Mouse (Mus musculus) midbrain, postnatal 0 days (tissue): ENCODE data around the gene Ppil3. TPM values are rescaled to one million over a fixed set of nuclear protein-coding genes. Genes with fewer than 3 reads are reported as not detected.
A peak's percentile ranks its signal among the peaks of the same experiment; 100 is the strongest.

Experiments
- ATAC-seq: fragments of 200-750 bp; cut with Nextera tagmentation; 2 replicates; pipeline ENCODE4 v1.8.0; 2017; ENCODE audit warnings: moderate number of reproducible peaks, mild to moderate bottlenecking, moderate TSS enrichment, moderate library complexity; ENCODE audit not compliant: low FRiP score
- DNase-seq: peaks from one replicate; pipeline ENCODE4 v3.0.0-alpha.2; 2015; ENCODE audit warnings: low spot score
- H3K27ac ChIP-seq: fragments of 300-500 bp; sonication (generic); 2 replicates; pipeline ENCODE4 v1.5.1; 2014; ENCODE audit warnings: low read depth, mild to moderate bottlenecking, low read length, mixed read lengths
- H3K27me3 ChIP-seq: fragments of 300-500 bp; sonication (generic); 2 replicates; pipeline ENCODE4 v1.6.1; 2014; ENCODE audit warnings: low read length, control low read depth, mixed read lengths; ENCODE audit not compliant: insufficient read depth
- H3K36me3 ChIP-seq: fragments of 300-500 bp; sonication (generic); 2 replicates; pipeline ENCODE4 v1.6.1; 2014; ENCODE audit warnings: low read length, control low read depth, mixed read lengths; ENCODE audit not compliant: insufficient read depth
- H3K4me1 ChIP-seq: fragments of 300-500 bp; sonication (generic); 2 replicates; pipeline ENCODE4 v1.6.1; 2014; ENCODE audit warnings: mild to moderate bottlenecking, control low read depth, antibody characterized with exemption, low read length, mixed read lengths; ENCODE audit not compliant: insufficient read depth
- H3K4me2 ChIP-seq: fragments of 300-500 bp; sonication (generic); 2 replicates; pipeline ENCODE4 v1.6.1; 2014; ENCODE audit warnings: low read depth, mild to moderate bottlenecking, low read length, mixed read lengths; ENCODE audit not compliant: poor library complexity, severe bottlenecking
- H3K4me3 ChIP-seq: fragments of 300-500 bp; sonication (generic); 2 replicates; pipeline ENCODE4 v1.5.1; 2014; ENCODE audit warnings: low read depth, mild to moderate bottlenecking, low read length, moderate library complexity
- H3K9ac ChIP-seq: fragments of 300-500 bp; sonication (generic); replicated peaks from 2 replicates; pipeline ENCODE4 v1.6.1; 2014; ENCODE audit warnings: mild to moderate bottlenecking, low read length, moderate library complexity, mixed read lengths; ENCODE audit not compliant: poor library complexity, severe bottlenecking
- H3K9me3 ChIP-seq: fragments of 300-500 bp; sonication (generic); 2 replicates; pipeline ENCODE4 v1.6.1; 2016; ENCODE audit warnings: low read length, control low read depth
- CTCF ChIP-seq: IDR thresholded peaks from 2 replicates; pipeline ENCODE4 v1.5.1; 2016; ENCODE audit warnings: antibody characterized with exemption, mild to moderate bottlenecking
- WGBS: fragments of 180-500 bp; shearing (Covaris S2); extraction: QIAGEN DNeasy Blood & Tissue Kit; methylation state at CpG from one replicate; pipeline ENCODE4 v1.1.7; 2014; 5-methylcytosine and 5-hydroxymethylcytosine counted together
- polyA plus RNA-seq: library from polyadenylated mRNA; unstranded; fragments of >200 nt; fragmentation: Nextera tagmentation; extraction: Ambion mirVana; gene quantifications from 2 replicates; pipeline ENCODE4 v1.2.1, GENCODE M21; 2015
- total RNA-seq: library from RNA; depleted of rRNA; stranded (reverse); fragments of >200 nt; gene quantifications from 2 replicates; pipeline ENCODE4 v1.2.3, GENCODE M21; 2014

Gene Ppil3
- total and polyA plus RNA-seq, 2 experiments from 2014 or later: 21.9 to 40.4 TPM

DNA sequence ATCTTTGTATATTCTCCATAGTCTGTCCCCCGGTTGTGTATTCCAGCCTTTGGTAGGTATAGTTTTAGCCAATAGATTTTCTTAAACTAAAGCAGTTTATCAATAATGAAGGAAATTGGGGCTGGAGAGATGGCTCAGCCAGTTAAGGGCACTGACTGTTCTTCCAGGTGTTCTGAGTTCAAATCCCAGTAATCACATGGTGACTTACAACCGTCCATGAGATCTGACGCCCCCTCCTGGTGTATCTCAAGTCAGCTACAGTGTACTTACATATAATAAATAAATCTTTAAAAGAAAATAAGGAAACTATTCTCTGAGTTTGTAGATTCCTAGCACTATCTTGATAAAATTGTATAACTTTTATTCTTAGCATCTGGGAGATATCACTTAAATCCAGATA is 49.9 kb downstream of the Ppil3 start:
- no peaks in the 10 kb centered on the region for H3K9me3 ChIP-seq
- H3K9ac ChIP-seq: no peak overlapping the region
- 0 out of 2 replicates have a peak, but pooled peaks cover 9% of the 10 kb centered on the region for H3K4me1 ChIP-seq
- H3K27me3 ChIP-seq: no peaks in the 10 kb centered on the region
- ATAC-seq (no peak), DNase-seq (no peak)
- no peak overlapping the region for H3K27ac ChIP-seq
- peaks cover 31% of the 10 kb centered on the region for H3K36me3 ChIP-seq
- WGBS: 89% methylated on average over 3 of the region's 3 CpGs
- no peak for TF ChIP-seq CTCF
- no peak overlapping the region for H3K4me2 ChIP-seq
- H3K4me3 ChIP-seq: no peak overlapping the region

GRCm38 (mm10) chr1:58393284-58394195 is 51.7 kb downstream of the Ppil3 start:
- ATAC-seq: peak; percentile 50
- H3K4me1 ChIP-seq: 0 out of 2 replicates have a peak, but pooled peaks cover 9% of the 10 kb centered on the region
- TF ChIP-seq CTCF: peak; percentile 38
- peak overlapping the region; percentile 100 for H3K27ac ChIP-seq
- peaks cover 20% of the 10 kb centered on the region; the same call in 1 of the 2 replicates for H3K36me3 ChIP-seq
- H3K27me3 ChIP-seq: no peaks in the 10 kb centered on the region
- peak; percentile 31 for DNase-seq
- H3K4me3 ChIP-seq: peak overlapping the region; percentile 98
- H3K9me3 ChIP-seq: no peaks in the 10 kb centered on the region
- peak overlapping the region; percentile 99 for H3K9ac ChIP-seq
- WGBS: 1% methylated on average over 33 of the region's 90 CpGs
- peak overlapping the region; percentile 73 for H3K4me2 ChIP-seq

DNA sequence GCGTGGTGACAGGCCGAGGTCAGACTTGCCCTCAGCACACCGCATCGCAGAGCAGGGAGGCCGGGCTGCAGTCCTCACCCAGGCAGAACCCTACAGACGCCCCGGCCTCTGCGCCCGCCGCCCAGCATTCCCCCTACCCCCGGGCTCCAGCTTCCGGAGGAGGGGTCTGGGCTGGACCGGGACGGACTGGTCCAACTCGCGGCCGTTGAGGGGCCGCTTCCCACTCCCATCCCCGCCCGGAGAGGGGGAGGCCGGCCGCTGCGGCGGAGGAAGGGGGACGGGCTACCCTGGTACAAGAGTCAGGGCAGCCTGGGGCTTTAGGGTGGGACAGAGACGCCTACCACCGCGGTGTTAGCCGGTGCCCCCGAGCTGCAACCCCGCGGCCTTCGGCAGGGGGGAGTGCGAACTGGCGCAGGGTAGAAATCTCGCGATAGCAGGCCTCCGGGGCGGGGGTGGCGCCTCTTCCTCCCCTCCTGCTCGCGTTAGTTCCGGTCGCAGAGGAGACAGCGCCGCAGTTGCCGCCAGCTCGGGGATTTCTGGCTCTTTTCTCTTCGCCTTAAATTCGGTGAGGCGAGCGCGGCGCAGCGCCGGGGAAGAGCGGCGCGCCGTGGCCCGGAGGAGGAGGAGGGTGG is 52.5 kb downstream of the Ppil3 start, which contains the start of gene Bzw1:
Gene Bzw1, plus strand, starts transcription at position 247 of the 632 bp plus-strand sequence.
- Histone ChIP-seq H3K9me3 (no peaks in the 10 kb centered on the region), H3K9ac (peak within 1 kb of the TSS; percentile 99), H3K27ac (peak within 1 kb of the TSS; percentile 100), H3K36me3 (peaks cover 13% of the 10 kb centered on the region; the same call in 1 of the 2 replicates), H3K27me3 (no peaks in the 10 kb centered on the region), H3K4me1 (0 out of 2 replicates have a peak, but pooled peaks cover 9% of the 10 kb centered on the region), H3K4me2 (peak within 1 kb of the TSS; percentile 82), H3K4me3 (peak within 1 kb of the TSS; percentile 98)
- DNase-seq: peak; percentile 95
- 0 out of 2 replicates have a peak, but pooled peaks have one; percentile 3 for TF ChIP-seq CTCF
- whole genome bisulfite sequencing: under 1% methylated on average over 48 of the region's 61 CpGs
- peak; percentile 96 for ATAC-seq

DNA sequence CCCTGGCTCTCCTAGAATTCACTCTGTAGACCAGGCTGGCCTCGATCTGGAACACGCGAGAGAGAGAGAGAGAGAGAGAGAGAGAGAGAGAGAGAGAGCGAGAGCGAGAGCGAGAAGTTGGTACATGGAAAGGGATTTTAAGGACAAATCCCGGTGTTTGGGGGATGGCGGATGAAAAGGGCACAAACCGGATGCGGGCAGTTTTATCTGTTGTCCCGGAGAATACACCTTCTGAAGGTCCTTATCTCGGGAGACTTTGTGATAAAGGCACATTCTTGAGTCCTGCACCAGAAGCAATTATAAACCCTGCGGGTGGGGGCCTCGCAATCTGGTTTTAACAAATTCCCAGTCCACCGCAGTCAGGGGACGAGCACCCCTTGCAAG is 53.0 kb downstream of the Ppil3 start:
- Histone ChIP-seq H3K4me2 (peak overlapping the region; percentile 82), H3K4me1 (0 out of 2 replicates have a peak, but pooled peaks cover 9% of the 10 kb centered on the region), H3K27me3 (no peaks in the 10 kb centered on the region), H3K4me3 (peak overlapping the region; percentile 98), H3K27ac (peak overlapping the region; percentile 100), H3K9ac (peak overlapping the region; percentile 99), H3K9me3 (no peaks in the 10 kb centered on the region), H3K36me3 (peaks cover 10% of the 10 kb centered on the region; the same call in 1 of the 2 replicates)
- ATAC-seq: peak; percentile 64
- TF ChIP-seq CTCF: no peak
- 0% methylated on average over 16 of the region's 16 CpGs for WGBS
- DNase-seq: peak; percentile 60

GRCm38 (mm10) chr1:58391421-58392267 is 53.6 kb downstream of the Ppil3 start:
- ATAC-seq (no peak), DNase-seq (no peak)
- no peak for TF ChIP-seq CTCF
- peak overlapping the region; percentile 99 for H3K9ac ChIP-seq
- no peaks in the 10 kb centered on the region for H3K9me3 ChIP-seq
- 46% methylated on average over 19 of the region's 19 CpGs for WGBS
- peak overlapping the region; percentile 100 for H3K27ac ChIP-seq
- peak overlapping the region; percentile 98 for H3K4me3 ChIP-seq
- 0 out of 2 replicates have a peak, but pooled peaks cover 5% of the 10 kb centered on the region for H3K36me3 ChIP-seq
- peak overlapping the region; percentile 82 for H3K4me2 ChIP-seq
- H3K4me1 ChIP-seq: 0 out of 2 replicates have a peak, but pooled peaks cover 9% of the 10 kb centered on the region
- H3K27me3 ChIP-seq: no peaks in the 10 kb centered on the region
